Mouse (Mus musculus) spleen, postnatal 10 days (tissue): ENCODE results near the gene Pgpep1.

Experiments
- DNase-seq, 2 experiments: peaks; one replicate each; pipeline ENCODE4 v3.0.0; 2021 to 2022; ENCODE audit warnings: low spot score in 2 of 2

Gene Pgpep1

GRCm38 (mm10) chr8:70691230-70691629, 31.0 kb upstream of the Pgpep1 start:
- no peak for DNase-seq

DNA sequence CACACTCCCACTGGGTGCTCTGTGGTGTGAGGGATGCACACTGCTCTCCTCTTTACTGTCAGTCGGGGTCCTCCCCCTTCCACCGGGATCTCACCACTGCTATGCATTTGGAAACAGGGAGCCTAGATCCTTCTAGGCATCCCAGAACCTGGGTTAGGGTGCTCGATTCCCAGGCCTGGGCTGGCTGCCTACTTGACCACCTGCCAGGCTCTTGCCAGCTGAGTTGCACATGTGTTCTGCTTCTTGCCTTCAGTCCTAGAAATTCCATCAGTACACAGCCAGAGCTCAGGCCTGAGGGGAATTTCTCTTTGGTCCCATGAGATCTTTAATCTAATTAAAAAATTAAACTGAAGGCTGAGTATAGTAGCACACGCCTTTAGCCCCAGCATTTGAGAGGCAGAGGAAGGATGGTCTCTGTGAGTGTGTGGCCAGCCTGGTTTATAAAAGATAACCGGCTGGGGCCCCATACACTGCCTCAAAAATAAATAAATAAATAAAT, 29.8 kb upstream of the Pgpep1 start:
- no peak for DNase-seq

GRCm38 (mm10) chr8:70688136-70688535, 27.9 kb upstream of the Pgpep1 start:
- no peak for DNase-seq

GRCm38 (mm10) chr8:70687576-70687975, 27.4 kb upstream of the Pgpep1 start:
- DNase-seq, result no peak

GRCm38 (mm10) chr8:70684291-70684690, 24.1 kb upstream of the Pgpep1 start:
- DNase-seq, result no peak

- peak in 1 of 2 experiments; percentile 18 for DNase-seq
Measured at GRCm38 (mm10) chr8:70682692-70683091, 22.5 kb upstream of the Pgpep1 start.

GRCm38 (mm10) chr8:70682193-70682592, 22.0 kb upstream of the Pgpep1 start:
- peak in 1 of 2 experiments; percentile 28 for DNase-seq

DNA sequence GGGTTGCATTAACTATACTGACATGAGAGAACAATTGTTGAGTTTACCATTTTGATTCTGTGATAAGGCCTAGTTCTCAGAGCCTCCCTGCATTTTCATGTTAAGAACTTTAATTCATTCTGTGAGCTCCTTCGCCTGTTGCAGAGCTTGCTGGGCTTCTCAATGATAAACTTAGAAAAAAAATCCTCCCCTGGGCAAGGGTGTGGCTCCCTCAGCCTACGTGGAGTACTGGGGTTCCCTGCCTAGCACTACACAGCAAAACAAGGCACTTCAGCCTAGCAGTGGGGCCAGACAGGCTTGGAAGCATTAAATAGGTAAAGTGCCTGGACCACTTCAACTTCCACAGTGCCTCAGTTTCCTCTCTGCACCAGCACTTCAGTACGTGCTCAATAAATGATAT, 21.2 kb upstream of the Pgpep1 start:
- no peak for DNase-seq

GRCm38 (mm10) chr8:70680039-70680438, 19.9 kb upstream of the Pgpep1 start:
- no peak for DNase-seq

DNA sequence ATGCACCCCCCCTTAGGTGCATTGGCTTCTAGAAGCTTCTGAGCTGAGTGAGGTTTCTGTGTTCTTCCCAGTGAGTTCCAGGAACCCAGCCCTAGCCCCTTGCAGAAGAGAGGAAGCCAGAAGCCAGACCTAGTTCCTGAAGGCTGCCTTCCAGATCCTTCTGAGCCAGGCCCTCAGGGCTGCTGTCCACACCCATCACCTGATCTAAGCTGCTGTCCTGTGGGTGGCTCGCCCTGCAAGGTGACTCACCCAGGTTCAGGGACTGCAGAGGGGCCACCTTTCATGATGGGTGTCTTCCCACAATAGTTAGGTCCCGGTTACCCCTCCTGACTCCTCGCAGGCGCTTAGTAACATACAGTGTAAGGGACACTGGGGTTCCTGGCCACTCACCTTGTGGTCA, 19.2 kb upstream of the Pgpep1 start:
- DNase-seq, result no peak

DNA sequence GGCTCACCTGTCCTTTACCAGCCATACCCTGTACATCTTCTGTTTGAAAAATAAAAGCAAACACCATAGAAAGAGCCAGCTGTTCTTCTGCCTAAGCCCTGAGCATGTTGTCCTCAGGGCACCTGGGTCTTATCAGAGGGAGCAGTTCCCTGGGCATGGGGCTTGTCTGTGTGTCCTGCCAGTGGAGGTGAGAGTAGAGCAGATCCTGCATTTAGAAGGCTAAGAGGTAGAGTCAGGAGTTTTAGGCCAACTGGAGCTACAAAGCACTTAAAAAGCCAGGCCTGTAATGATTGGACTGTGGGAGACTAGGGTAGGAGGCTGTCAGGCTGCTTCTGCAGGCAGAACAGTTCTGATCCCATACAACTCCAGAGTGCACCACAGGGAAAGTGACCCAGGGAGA, 18.5 kb upstream of the Pgpep1 start:
- no peak for DNase-seq

- peak in 1 of 2 experiments; percentile 38 for DNase-seq
Measured at GRCm38 (mm10) chr8:70677451-70678080, 17.4 kb upstream of the Pgpep1 start.

DNA sequence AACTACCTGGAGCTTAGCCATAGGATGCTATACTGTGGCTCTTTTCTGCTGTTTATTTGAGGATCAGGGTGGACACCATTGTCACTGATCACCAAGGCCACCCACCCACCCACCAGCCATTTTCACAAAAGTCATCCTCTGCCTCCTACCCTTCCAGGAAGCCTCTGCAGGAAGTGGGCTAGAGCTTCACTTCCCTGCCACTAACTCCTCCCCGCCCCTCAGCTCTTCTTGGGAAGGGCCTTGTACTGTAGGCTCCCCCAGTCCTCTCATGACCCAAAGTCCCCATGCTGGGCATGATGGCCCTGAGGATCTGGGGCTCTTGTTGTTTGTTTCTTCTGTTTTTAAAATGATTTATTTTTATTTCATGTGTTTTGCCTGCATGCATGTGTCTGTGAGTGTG, 15.1 kb upstream of the Pgpep1 start:
- peak in 1 of 2 experiments; percentile 45 for DNase-seq

GRCm38 (mm10) chr8:70674716-70675115, 14.5 kb upstream of the Pgpep1 start:
- DNase-seq, result peak in 1 of 2 experiments; percentile 44

GRCm38 (mm10) chr8:70674109-70674508, 13.9 kb upstream of the Pgpep1 start:
- DNase-seq, result no peak

DNA sequence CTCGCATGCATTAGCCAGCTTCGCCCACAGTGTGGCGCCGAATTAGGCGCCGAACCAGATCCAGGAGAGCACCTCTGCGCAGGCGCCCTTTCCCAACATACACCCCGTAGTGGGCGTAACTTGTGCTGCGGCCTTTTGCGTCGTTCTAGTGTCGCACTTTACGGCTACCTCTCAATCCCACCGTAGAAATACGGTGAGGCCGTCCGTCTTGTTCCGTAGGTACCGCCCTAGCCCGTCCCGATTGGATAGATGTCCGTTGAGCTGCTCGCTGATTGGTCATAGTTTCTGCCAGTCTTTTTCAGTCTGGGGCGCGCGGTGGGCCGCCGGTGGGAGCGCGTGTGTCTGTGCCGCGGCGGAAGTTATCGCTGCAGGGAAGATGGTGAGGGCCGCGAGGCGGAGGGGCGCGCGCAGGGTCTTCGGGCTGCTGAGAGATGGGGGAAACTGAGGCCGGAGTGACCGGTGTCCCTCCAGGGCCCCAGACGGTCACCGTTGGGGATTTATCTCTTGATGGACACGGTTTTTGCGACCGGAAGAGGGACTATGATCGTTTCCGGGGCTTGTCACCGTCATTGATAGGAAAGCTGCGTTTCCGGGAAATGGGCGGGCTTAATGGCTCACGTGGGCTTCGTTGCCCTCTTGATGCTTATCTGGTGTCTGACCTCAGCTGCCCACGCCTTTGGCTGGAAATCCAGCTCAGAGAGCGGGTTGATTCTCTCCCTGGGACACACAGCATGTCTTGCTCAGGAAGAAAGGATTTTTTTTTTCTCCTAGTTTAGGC, 13.1 kb upstream of the Pgpep1 start, which contains the start of gene Lsm4:
Lsm4 (plus strand) TSS at position 170 of the 778 bp plus-strand sequence.
- DNase-seq, result peak; percentile 98 to 99

GRCm38 (mm10) chr8:70672325-70673078, 12.3 kb upstream of the Pgpep1 start:
- no peak for DNase-seq

- no peak for DNase-seq
Measured at GRCm38 (mm10) chr8:70671615-70672324, 11.6 kb upstream of the Pgpep1 start.

DNA sequence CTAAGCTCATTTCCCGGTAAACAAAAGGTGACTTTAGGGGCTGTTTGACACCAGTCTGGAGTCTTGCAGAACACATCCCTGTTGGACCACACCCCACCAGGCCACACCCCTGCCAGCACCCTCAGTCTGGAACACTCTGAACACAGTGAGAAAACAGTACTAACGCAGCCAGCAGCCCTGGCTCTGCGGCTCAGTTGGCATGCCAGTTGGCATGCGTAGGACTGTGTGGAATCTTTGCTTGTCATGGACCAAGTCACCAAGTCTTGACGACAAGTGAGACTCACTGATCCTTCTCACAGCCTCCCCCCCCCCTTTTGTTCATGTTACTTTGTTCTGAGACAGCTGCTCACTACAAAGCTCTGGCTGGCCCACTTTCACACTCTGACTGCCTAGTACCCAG, 6.9 kb upstream of the Pgpep1 start:
- no peak for DNase-seq

- DNase-seq, result no peak
Measured at GRCm38 (mm10) chr8:70665599-70665998, 5.4 kb upstream of the Pgpep1 start.

GRCm38 (mm10) chr8:70664631-70665030, 4.4 kb upstream of the Pgpep1 start:
- DNase-seq, result no peak

- DNase-seq, result no peak
Measured at GRCm38 (mm10) chr8:70663691-70664090, 3.5 kb upstream of the Pgpep1 start.
